Mouse (Mus musculus) hindbrain, embryonic 14.5 days (tissue): ENCODE measurements around the gene Itgb8. TPM values are rescaled to one million over a fixed set of nuclear protein-coding genes. Genes with fewer than 3 reads are reported as not detected.

Source experiments
- ATAC-seq: fragments of 200-750 bp; cut with Nextera tagmentation; 2 replicates; pipeline ENCODE4 v1.8.0; 2017; ENCODE audit warnings: moderate number of reproducible peaks, mild to moderate bottlenecking, moderate TSS enrichment, moderate library complexity; ENCODE audit not compliant: low FRiP score
- DNase-seq: peaks from one replicate; pipeline ENCODE4 v3.0.0-alpha.2; 2015; ENCODE audit warnings: low spot score
- H3K27ac ChIP-seq: fragments of 300-500 bp; sonication (generic); 2 replicates; pipeline ENCODE4 v1.5.1; 2014; ENCODE audit warnings: mild to moderate bottlenecking, moderate library complexity
- H3K27me3 ChIP-seq: fragments of 300-500 bp; sonication (generic); 2 replicates; pipeline ENCODE4 v1.6.1; 2014; ENCODE audit warnings: mild to moderate bottlenecking, low read length, mixed read lengths; ENCODE audit not compliant: control insufficient read depth, insufficient read depth
- H3K36me3 ChIP-seq: fragments of 300-500 bp; sonication (generic); replicated peaks from 2 replicates; pipeline ENCODE4 v1.6.1; 2014; ENCODE audit not compliant: control insufficient read depth, insufficient read depth
- H3K4me1 ChIP-seq: fragments of 300-500 bp; sonication (generic); replicated peaks from 2 replicates; pipeline ENCODE4 v1.6.1; 2014; ENCODE audit warnings: antibody characterized with exemption, low read length, mixed read lengths; ENCODE audit not compliant: control insufficient read depth, insufficient read depth
- H3K4me2 ChIP-seq: fragments of 300-500 bp; sonication (generic); replicated peaks from 2 replicates; pipeline ENCODE4 v1.6.1; 2014; ENCODE audit warnings: mild to moderate bottlenecking, moderate library complexity
- H3K4me3 ChIP-seq: fragments of 300-500 bp; sonication (generic); replicated peaks from 2 replicates; pipeline ENCODE4 v1.5.1; 2014; ENCODE audit warnings: mild to moderate bottlenecking, low read length
- H3K9ac ChIP-seq: fragments of 300-500 bp; sonication (generic); 2 replicates; pipeline ENCODE4 v1.6.1; 2014
- H3K9me3 ChIP-seq: fragments of 300-500 bp; sonication (generic); 2 replicates; pipeline ENCODE4 v1.6.1; 2016; ENCODE audit warnings: low read length; ENCODE audit not compliant: control insufficient read depth
- WGBS: fragments of 180-500 bp; shearing (Covaris S2); extraction: QIAGEN DNeasy Blood & Tissue Kit; methylation state at CpG from one replicate; pipeline ENCODE4 v1.1.7; 2014; 5-methylcytosine and 5-hydroxymethylcytosine counted together
- polyA plus RNA-seq: library from polyadenylated mRNA; unstranded; fragments of >200 nt; fragmentation: Nextera tagmentation; extraction: Ambion mirVana; gene quantifications from 2 replicates; pipeline ENCODE4 v1.2.1, GENCODE M21; 2014

The Itgb8 gene
- polyA plus RNA-seq, 1 experiment from 2014 or later, result 15.1 TPM

GRCm38 (mm10) chr12:119215225-119215624 is 23.4 kb downstream of the Itgb8 start:
- no peak for ATAC-seq
- DNase-seq, result no peak
- no peaks in the 10 kb centered on the region for H3K27me3 ChIP-seq
- H3K4me3 ChIP-seq, result no peak overlapping the region
- no peaks in the 10 kb centered on the region for H3K4me1 ChIP-seq
- H3K9me3 ChIP-seq, result no peaks in the 10 kb centered on the region
- no peaks in the 10 kb centered on the region for H3K36me3 ChIP-seq
- H3K27ac ChIP-seq, result no peak overlapping the region
- H3K9ac ChIP-seq, result no peak overlapping the region
- WGBS, result 97% methylated on average over 3 of the region's 3 CpGs
- H3K4me2 ChIP-seq, result no peak overlapping the region

DNA sequence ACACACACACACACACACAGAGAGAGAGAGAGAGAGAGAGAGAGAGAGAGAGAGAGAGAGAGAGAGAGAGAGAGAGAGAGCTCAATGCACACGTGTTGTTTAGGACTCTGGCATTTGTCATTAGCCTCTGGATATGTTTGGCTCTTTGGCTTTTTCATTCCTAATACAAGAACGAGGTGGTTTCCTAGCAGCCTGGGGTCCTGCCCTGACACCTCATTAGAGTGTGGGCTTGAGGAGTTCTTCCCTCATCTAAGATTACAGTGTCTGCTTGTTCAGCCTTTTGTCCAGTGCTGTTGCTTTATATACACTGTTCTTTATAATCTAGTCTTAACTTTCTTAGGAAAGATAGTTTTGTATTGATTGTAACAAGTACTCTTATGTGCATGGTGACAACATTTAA is 27.1 kb downstream of the Itgb8 start:
- Histone ChIP-seq H3K4me3 (no peak overlapping the region), H3K36me3 (no peaks in the 10 kb centered on the region), H3K9me3 (no peaks in the 10 kb centered on the region), H3K4me1 (no peaks in the 10 kb centered on the region), H3K27me3 (no peaks in the 10 kb centered on the region), H3K27ac (no peak overlapping the region), H3K9ac (no peak overlapping the region), H3K4me2 (no peak overlapping the region)
- DNase-seq (no peak), ATAC-seq (no peak)
- 49% methylated on average over 2 of the region's 2 CpGs for WGBS

GRCm38 (mm10) chr12:119210590-119210989 is 28.0 kb downstream of the Itgb8 start:
- Histone ChIP-seq H3K9ac (no peak overlapping the region), H3K36me3 (no peaks in the 10 kb centered on the region), H3K4me3 (no peak overlapping the region), H3K27me3 (no peaks in the 10 kb centered on the region), H3K9me3 (no peaks in the 10 kb centered on the region), H3K4me1 (no peaks in the 10 kb centered on the region), H3K27ac (no peak overlapping the region), H3K4me2 (no peak overlapping the region)
- DNase-seq (no peak), ATAC-seq (no peak)
- WGBS, result 88% methylated on average over 2 of the region's 2 CpGs

DNA sequence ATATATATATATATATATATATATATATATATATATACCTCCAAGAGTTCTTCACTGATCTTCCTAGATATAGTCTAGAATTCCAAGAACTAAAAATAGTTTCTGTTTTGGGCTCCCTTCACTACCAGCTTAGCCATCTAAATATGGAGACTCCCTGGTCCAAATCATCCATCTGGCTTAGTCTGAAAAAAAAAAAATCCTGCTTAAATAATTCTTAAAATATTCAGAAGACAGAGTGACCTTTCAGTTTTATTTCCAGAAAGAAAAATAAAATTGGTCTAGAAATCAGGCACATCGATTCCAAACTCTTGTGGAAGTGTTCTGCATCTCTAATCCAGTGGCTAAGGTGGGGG is 28.6 kb downstream of the Itgb8 start:
- 97% methylated on average over 1 of the region's 1 CpGs for WGBS
- H3K4me2 ChIP-seq, result no peak overlapping the region
- H3K27ac ChIP-seq, result no peak overlapping the region

GRCm38 (mm10) chr12:119209384-119210072 is 29.1 kb downstream of the Itgb8 start:
- Histone ChIP-seq H3K36me3 (no peaks in the 10 kb centered on the region), H3K9ac (no peak overlapping the region), H3K4me3 (no peak overlapping the region), H3K9me3 (no peaks in the 10 kb centered on the region), H3K27ac (no peak overlapping the region), H3K4me2 (no peak overlapping the region), H3K4me1 (no peaks in the 10 kb centered on the region), H3K27me3 (no peaks in the 10 kb centered on the region)
- WGBS, result 92% methylated on average over 2 of the region's 2 CpGs
- DNase-seq, result no peak
- ATAC-seq, result no peak

More for the DNA sequence above, 28.6 kb downstream of the Itgb8 start:
- Histone ChIP-seq H3K4me1 (no peaks in the 10 kb centered on the region), H3K4me3 (no peak overlapping the region), H3K36me3 (no peaks in the 10 kb centered on the region), H3K27me3 (no peaks in the 10 kb centered on the region), H3K9me3 (no peaks in the 10 kb centered on the region), H3K9ac (no peak overlapping the region)
- no peak for ATAC-seq
- DNase-seq, result no peak

DNA sequence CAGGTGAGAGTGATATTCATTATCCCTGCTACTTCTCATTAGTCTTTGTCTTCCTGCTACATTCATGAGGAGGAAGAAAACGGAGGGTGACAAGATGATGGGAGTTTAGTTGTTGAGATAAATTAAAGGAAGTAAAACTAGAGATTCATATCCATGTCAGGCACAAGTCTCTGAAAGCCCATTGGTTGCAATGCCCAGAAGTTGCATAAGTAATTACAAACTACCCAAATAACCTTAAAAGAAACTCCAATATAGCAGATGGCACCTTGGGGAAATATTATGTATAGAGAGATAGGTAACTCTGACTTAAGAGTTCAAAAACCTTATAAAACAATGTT is 31.2 kb downstream of the Itgb8 start:
- no peak overlapping the region for H3K27ac ChIP-seq
- no peaks in the 10 kb centered on the region for H3K27me3 ChIP-seq
- 79% methylated on average over 1 of the region's 1 CpGs for WGBS
- no peaks in the 10 kb centered on the region for H3K9me3 ChIP-seq
- no peak overlapping the region for H3K9ac ChIP-seq
- no peak for DNase-seq
- no peak overlapping the region for H3K4me3 ChIP-seq
- no peaks in the 10 kb centered on the region for H3K36me3 ChIP-seq
- no peak for ATAC-seq
- H3K4me1 ChIP-seq, result no peaks in the 10 kb centered on the region
- H3K4me2 ChIP-seq, result no peak overlapping the region

- DNase-seq (peak; percentile 49), ATAC-seq (peak; percentile 76)
- no peak overlapping the region for H3K27ac ChIP-seq
Observed at GRCm38 (mm10) chr12:119206711-119207463, 31.7 kb downstream of the Itgb8 start.

GRCm38 (mm10) chr12:119204411-119204810 is 34.2 kb downstream of the Itgb8 start:
- Histone ChIP-seq H3K27ac (no peak overlapping the region), H3K4me2 (no peak overlapping the region), H3K4me3 (no peak overlapping the region), H3K9me3 (no peaks in the 10 kb centered on the region), H3K9ac (no peak overlapping the region), H3K36me3 (no peaks in the 10 kb centered on the region; the same call in 1 of the 2 replicates), H3K27me3 (no peaks in the 10 kb centered on the region), H3K4me1 (no peaks in the 10 kb centered on the region)
- ATAC-seq (no peak), DNase-seq (no peak)
- 88% methylated on average over 2 of the region's 2 CpGs for WGBS

More at GRCm38 (mm10) chr12:119206711-119207463, 31.7 kb downstream of the Itgb8 start:
- Histone ChIP-seq H3K36me3 (no peaks in the 10 kb centered on the region; the same call in 1 of the 2 replicates), H3K4me2 (no peak overlapping the region), H3K4me3 (no peak overlapping the region), H3K27me3 (no peaks in the 10 kb centered on the region), H3K9me3 (no peaks in the 10 kb centered on the region), H3K4me1 (no peaks in the 10 kb centered on the region), H3K9ac (no peak overlapping the region)
- WGBS, result 67% methylated on average over 6 of the region's 6 CpGs

DNA sequence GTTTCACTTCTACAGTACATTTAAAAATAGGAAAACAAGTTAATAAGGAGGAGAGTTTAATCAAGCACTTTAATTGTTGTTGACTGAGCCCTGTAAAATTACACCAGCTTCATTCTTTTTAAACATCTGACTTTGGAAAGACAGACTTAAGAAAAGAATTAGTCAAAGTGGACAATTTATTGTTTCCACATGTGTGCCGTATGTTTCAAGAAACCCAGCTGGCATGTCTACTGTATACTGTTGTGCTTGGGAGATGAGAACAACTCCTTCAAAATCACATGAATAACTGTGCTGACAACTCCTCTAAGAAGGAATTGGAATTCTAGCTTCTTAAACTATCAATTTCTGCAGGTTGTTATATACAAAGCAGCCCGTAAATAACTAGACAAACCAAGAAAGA is 35.8 kb downstream of the Itgb8 start:
- Histone ChIP-seq H3K9me3 (no peaks in the 10 kb centered on the region), H3K9ac (no peak overlapping the region), H3K27me3 (no peaks in the 10 kb centered on the region), H3K4me3 (no peak overlapping the region), H3K4me1 (no peaks in the 10 kb centered on the region), H3K36me3 (no peaks in the 10 kb centered on the region; the same call in 1 of the 2 replicates), H3K4me2 (no peak overlapping the region), H3K27ac (no peak overlapping the region)
- DNase-seq (no peak), ATAC-seq (no peak)
- 81% methylated on average over 2 of the region's 2 CpGs for WGBS
